Mouse (Mus musculus) lung, embryonic 16.5 days (tissue): Measurements from ENCODE around the gene Agpat2. TPM values are rescaled to one million over a fixed set of nuclear protein-coding genes. Genes with fewer than 3 reads are reported as not detected.

Experiments used
- ATAC-seq: fragments of 200-750 bp; cut with Nextera tagmentation; 2 replicates; pipeline ENCODE4 v1.8.0; 2017; ENCODE audit warnings: low read depth, mild to moderate bottlenecking, moderate library complexity
- H3K27ac ChIP-seq: fragments of 300-500 bp; sonication (generic); 2 replicates; pipeline ENCODE4 v1.5.1; 2014; ENCODE audit warnings: mild to moderate bottlenecking, control low read depth, low read length
- H3K27me3 ChIP-seq: fragments of 300-500 bp; sonication (generic); 2 replicates; pipeline ENCODE4 v1.6.1; 2014; ENCODE audit warnings: low read depth, low read length, mixed read lengths; ENCODE audit not compliant: control insufficient read depth, insufficient read depth
- H3K36me3 ChIP-seq: fragments of 300-500 bp; sonication (generic); 2 replicates; pipeline ENCODE4 v1.6.1; 2014; ENCODE audit warnings: low read length; ENCODE audit not compliant: control insufficient read depth, insufficient read depth
- H3K4me1 ChIP-seq: fragments of 300-500 bp; sonication (generic); replicated peaks from 2 replicates; pipeline ENCODE4 v1.6.1; 2014; ENCODE audit warnings: low read length, mixed read lengths; ENCODE audit not compliant: control insufficient read depth, insufficient read depth
- H3K4me2 ChIP-seq: fragments of 300-500 bp; sonication (generic); 2 replicates; pipeline ENCODE4 v1.6.1; 2014; ENCODE audit warnings: low read depth, low read length, control low read depth
- H3K4me3 ChIP-seq: fragments of 300-500 bp; sonication (generic); 2 replicates; pipeline ENCODE4 v1.5.1; 2014; ENCODE audit warnings: mild to moderate bottlenecking, low read length, control low read depth
- H3K9ac ChIP-seq: fragments of 300-500 bp; sonication (generic); 2 replicates; pipeline ENCODE4 v1.6.1; 2014; ENCODE audit warnings: low read length, control low read depth
- H3K9me3 ChIP-seq: fragments of 300-500 bp; sonication (generic); 2 replicates; pipeline ENCODE4 v1.6.1; 2016; ENCODE audit warnings: low read length; ENCODE audit not compliant: control insufficient read depth
- WGBS: fragments of 180-500 bp; shearing (Covaris S2); extraction: QIAGEN DNeasy Blood & Tissue Kit; methylation state at CpG from one replicate; pipeline ENCODE4 v1.1.7; 2014; 5-methylcytosine and 5-hydroxymethylcytosine counted together
- polyA plus RNA-seq: library from polyadenylated mRNA; unstranded; fragments of >200 nt; fragmentation: Nextera tagmentation; extraction: Ambion mirVana; gene quantifications from 2 replicates; pipeline ENCODE4 v1.2.1, GENCODE M21; 2015

The Agpat2 gene
- polyA plus RNA-seq, 1 experiment from 2014 or later: 43.0 TPM

DNA sequence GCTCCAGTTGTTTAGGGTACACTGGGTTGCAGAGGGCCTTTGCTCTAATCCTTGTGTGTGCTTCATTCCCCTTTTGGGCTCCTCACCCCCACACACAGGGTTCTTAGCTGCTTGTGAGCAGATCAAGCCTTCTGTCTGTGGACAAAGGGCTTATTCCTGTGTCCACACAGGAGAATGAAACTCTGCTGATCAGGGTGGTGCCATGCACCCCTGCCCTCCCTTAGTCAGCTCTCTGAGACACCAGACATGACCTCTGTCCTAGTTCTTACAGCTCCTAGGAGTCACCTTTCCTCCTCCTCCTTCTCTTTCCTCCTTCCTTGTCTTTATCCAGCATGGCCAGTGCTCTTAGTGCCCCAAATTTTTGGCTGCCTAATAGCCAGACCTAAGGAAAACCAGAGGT, 7.7 kb upstream of the Agpat2 start:
- Histone ChIP-seq H3K36me3 (no peaks in the 10 kb centered on the region), H3K4me3 (no peak overlapping the region), H3K27ac (no peak overlapping the region), H3K9ac (no peak overlapping the region), H3K4me1 (peaks cover 9% of the 10 kb centered on the region), H3K9me3 (no peaks in the 10 kb centered on the region), H3K27me3 (no peaks in the 10 kb centered on the region), H3K4me2 (no peak overlapping the region)
- ATAC-seq: no peak

DNA sequence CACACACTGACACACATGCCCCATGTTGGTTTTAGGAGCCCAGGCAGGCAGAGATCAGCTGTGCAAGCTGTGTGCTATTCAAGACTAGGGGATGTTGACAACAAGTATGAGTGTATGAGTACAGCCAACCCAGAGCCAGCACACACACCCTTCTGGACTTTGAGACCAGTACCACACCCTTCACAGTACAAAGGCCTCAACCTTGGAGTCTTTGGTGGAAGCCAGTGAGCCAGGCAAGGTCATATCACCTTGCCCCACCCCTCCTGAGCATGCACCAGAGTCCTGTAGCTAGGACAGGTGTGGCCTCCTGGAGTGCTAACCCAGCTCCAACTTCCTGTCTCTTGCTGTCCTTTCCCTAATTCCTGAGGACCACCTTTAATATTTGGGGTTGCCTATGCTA, 6.8 kb upstream of the Agpat2 start:
- no peak overlapping the region for H3K27ac ChIP-seq
- H3K9me3 ChIP-seq: no peaks in the 10 kb centered on the region
- no peak for ATAC-seq
- no peak overlapping the region for H3K4me2 ChIP-seq
- H3K36me3 ChIP-seq: no peaks in the 10 kb centered on the region
- no peak overlapping the region for H3K4me3 ChIP-seq
- no peak overlapping the region for H3K9ac ChIP-seq
- no peaks in the 10 kb centered on the region for H3K27me3 ChIP-seq
- peaks cover 17% of the 10 kb centered on the region for H3K4me1 ChIP-seq

DNA sequence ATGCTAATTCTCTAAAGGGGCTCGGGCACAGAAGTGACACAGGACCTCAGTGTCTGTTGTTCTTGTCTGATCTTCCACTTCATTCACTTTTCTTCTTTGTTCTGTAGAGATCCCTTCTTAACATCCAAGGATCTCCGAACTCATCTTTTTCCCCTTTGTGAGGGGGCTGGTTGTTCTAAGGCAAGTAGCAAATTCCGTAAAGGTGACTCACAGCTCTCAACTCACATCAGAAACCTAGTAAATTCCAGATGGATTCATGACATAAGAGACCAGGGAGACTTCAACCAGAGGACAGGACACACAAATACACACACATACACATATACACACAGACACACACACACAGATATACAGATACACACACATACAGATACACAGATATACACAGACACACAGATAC, 6.3 kb upstream of the Agpat2 start:
- Histone ChIP-seq H3K27me3 (no peaks in the 10 kb centered on the region), H3K4me2 (no peak overlapping the region), H3K27ac (no peak overlapping the region), H3K4me3 (no peak overlapping the region), H3K9ac (no peak overlapping the region), H3K9me3 (no peaks in the 10 kb centered on the region), H3K4me1 (peaks cover 18% of the 10 kb centered on the region), H3K36me3 (no peaks in the 10 kb centered on the region)
- WGBS: 65% methylated on average over 3 of the region's 3 CpGs
- ATAC-seq: no peak

DNA sequence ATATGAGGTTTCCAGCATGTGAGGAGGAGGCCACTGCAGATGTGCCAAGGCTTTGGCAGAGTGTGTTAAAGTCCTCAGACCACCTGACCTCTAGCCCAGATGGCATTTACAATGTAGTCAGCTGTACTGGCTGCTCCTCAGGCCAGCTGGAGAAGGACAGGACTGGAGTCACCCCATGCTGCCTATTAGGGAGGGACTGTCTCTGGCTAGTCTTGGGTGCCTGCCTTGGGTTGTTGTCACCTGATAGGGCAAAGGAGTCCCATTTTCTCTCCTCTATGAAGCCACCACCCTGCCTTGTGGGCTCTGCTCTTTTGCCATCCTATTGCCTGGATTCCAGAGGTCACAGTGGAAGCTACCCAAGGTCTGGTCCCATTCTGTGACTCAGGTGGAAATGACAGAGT, 5.0 kb upstream of the Agpat2 start:
- H3K36me3 ChIP-seq: no peaks in the 10 kb centered on the region
- H3K4me3 ChIP-seq: no peak overlapping the region
- H3K4me1 ChIP-seq: peaks cover 21% of the 10 kb centered on the region
- no peak overlapping the region for H3K4me2 ChIP-seq
- no peaks in the 10 kb centered on the region for H3K27me3 ChIP-seq
- no peak overlapping the region for H3K27ac ChIP-seq
- no peak overlapping the region for H3K9ac ChIP-seq
- ATAC-seq: no peak
- H3K9me3 ChIP-seq: no peaks in the 10 kb centered on the region

DNA sequence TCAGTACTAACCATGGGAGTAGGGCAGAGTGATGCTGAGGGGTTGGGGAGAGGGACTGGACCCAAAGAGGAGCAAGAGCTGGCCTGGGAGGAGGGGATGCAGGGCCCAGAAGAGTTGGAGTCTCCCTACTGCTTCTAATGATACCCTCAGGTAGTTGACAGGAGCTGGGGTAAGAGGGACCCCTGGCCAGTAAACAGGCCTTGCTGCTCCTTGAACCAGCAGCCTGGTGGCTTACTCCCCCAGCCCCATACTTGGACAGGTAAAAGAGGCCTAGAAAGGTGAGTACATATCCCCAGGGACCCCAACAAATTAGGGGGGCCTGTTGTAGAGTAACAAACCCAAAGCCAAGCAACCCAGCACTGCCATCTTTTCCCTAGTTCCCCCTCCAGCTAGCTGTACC, 4.6 kb upstream of the Agpat2 start:
- H3K9ac ChIP-seq: no peak overlapping the region
- H3K27ac ChIP-seq: no peak overlapping the region
- no peaks in the 10 kb centered on the region for H3K27me3 ChIP-seq
- no peak overlapping the region for H3K4me3 ChIP-seq
- H3K4me2 ChIP-seq: no peak overlapping the region
- no peak for ATAC-seq
- H3K4me1 ChIP-seq: peaks cover 21% of the 10 kb centered on the region
- no peaks in the 10 kb centered on the region for H3K9me3 ChIP-seq
- no peaks in the 10 kb centered on the region for H3K36me3 ChIP-seq

DNA sequence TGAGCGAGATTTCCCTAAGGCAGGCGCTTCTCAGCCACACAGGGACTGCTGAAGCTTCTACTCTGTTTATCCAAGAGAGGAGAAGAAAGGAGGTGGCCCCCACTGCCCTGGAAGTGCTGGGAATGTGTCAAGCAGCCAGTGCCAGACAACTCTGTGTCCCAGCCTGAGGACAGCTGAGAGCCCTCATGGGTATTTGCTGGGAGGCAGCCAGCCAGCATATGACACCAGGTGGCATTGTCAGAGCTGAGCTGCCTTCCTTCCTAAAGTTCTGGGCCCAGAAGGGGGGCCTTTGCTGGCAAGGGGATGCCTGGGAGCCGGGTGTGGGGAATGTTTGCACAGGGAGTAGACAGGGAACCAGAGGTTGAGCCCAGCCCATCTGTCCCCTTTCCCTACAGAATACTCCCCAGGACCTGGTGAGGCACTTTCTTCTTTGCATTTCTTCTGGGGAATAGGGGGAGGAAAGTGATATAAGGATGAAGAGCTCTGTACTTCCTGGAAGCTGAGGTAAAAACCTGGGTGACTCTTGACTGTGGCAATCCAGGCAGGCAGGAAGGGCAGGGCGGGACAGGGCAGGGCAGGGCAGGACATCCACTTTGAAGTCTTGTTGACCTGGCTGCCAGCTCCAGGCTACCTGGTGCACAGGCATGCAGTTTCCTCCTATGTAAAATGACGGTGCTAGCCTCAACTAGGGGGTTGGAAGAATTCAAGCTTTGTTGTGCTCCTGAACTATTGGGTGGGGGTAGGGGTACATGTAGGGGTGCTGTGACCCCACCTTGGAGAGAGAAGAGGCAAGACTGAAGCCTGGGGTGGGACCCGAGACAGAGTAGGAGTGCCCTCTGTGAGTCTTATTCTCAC, 3.1 kb upstream of the Agpat2 start:
- Histone ChIP-seq H3K27me3 (no peaks in the 10 kb centered on the region), H3K27ac (peak overlapping the region; percentile 79), H3K4me1 (peaks cover 32% of the 10 kb centered on the region), H3K36me3 (no peaks in the 10 kb centered on the region), H3K4me3 (no peak overlapping the region), H3K9ac (peak overlapping the region; percentile 2; the same call in 1 of the 2 replicates), H3K4me2 (no peak overlapping the region), H3K9me3 (no peaks in the 10 kb centered on the region)
- peak; percentile 50 for ATAC-seq
- WGBS: 32% methylated on average over 6 of the region's 6 CpGs

DNA sequence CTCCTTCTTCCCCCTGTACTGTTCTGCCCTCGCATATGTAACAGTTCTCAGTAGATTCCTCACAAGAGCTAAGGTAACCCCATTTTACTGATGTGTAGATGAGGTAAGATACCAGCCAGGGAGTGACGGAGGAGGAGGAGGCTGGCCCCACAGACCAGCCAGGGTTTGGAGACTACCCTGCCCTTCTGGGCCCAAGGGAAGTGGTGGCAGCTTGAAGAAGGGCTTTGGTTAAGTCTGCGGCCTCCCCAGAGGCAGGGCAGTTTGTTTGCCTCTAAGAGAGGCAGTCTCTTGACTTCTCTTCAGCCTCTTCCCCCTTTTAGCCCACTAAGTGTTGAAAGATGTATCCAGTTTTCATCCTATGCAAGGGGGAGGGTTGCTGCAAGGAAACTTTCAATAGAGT, 2.4 kb upstream of the Agpat2 start:
- Histone ChIP-seq H3K36me3 (no peaks in the 10 kb centered on the region), H3K4me1 (peaks cover 32% of the 10 kb centered on the region), H3K4me3 (no peak overlapping the region), H3K4me2 (no peak overlapping the region; the same call in 1 of the 2 replicates), H3K27ac (peak overlapping the region; percentile 79), H3K9me3 (no peaks in the 10 kb centered on the region), H3K9ac (peak overlapping the region; percentile 27; the same call in 1 of the 2 replicates), H3K27me3 (no peaks in the 10 kb centered on the region)
- ATAC-seq: no peak
- 43% methylated on average over 3 of the region's 3 CpGs for WGBS

DNA sequence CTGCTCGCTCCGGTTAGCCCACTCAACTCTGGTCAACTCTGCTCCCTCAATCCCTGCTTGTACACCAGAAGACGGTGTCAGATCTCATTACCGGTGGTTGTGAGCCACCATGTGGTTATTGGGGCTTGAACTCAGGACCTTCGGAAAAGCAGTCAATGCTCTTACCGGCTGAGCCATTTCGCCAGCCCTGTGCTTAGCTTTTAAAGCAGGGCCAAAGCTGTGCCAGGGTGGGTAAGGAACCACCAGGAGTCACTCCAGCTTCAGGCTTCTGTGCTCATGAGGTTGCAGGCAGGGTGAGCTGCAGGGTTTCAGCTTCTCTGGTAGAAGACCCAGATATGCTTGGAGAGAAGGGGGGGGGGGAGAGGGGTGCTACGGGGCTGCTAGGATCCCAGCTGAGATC, 1.1 kb upstream of the Agpat2 start:
- no peak for ATAC-seq
- no peaks in the 10 kb centered on the region for H3K36me3 ChIP-seq
- H3K4me1 ChIP-seq: peaks cover 32% of the 10 kb centered on the region
- H3K9ac ChIP-seq: no peak overlapping the region
- H3K27ac ChIP-seq: no peak overlapping the region
- no peaks in the 10 kb centered on the region for H3K9me3 ChIP-seq
- H3K4me2 ChIP-seq: no peak overlapping the region
- H3K27me3 ChIP-seq: no peaks in the 10 kb centered on the region
- no peak overlapping the region for H3K4me3 ChIP-seq
- 85% methylated on average over 7 of the region's 8 CpGs for WGBS

DNA sequence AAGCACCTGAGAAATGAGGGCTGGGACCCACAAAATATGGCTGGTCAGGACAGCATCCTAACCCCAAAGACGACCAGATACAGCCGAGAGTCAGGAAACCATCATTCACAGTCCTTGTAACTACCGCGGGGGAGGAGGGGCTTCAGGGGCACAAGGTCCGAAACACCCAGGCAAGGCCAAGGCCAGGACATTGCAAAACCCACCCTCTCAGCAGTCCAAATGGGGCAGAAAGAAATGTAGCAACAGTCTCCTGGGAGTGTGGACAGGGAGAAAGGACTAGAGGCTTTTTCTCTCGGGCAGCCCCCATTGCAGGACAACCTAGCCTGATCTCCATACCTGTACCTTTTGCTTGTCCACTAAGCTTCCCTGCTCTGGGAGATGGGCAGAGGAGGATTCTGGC, 1.1 kb downstream of the Agpat2 start:
- peak overlapping the region; percentile 92 for H3K27ac ChIP-seq
- peaks cover 32% of the 10 kb centered on the region for H3K4me1 ChIP-seq
- peak overlapping the region; percentile 80 for H3K4me2 ChIP-seq
- H3K4me3 ChIP-seq: peak overlapping the region; percentile 78
- H3K9ac ChIP-seq: peak overlapping the region; percentile 87
- ATAC-seq: no peak
- H3K27me3 ChIP-seq: no peaks in the 10 kb centered on the region
- H3K9me3 ChIP-seq: no peaks in the 10 kb centered on the region
- no peaks in the 10 kb centered on the region for H3K36me3 ChIP-seq
- 6% methylated on average over 6 of the region's 6 CpGs for WGBS
